Mouse (Mus musculus): ENCODE results near the gene Rhd.

Rhd gene

GRCm38 (mm10) chr4:134863937-134864729, at the start of gene Rhd:
Gene Rhd (plus strand): TSS chr4:134864536.
- ChIA-PET CTCF (interaction anchor here (0.6 to 1.4 kb wide), 13 partner anchors 10 to 601 kb away, joined by 3 to 7 read pairs (median 3); partner anchors contain the start of gene Aunip (in 1 of the 4)), POLR2A (interaction anchor here in 3 of 4 experiments (0.6 to 1.4 kb wide), 10 partner anchors 8 to 896 kb away, joined by 3 to 8 read pairs (median 3); partner anchors contain the start of gene Rsrp1 (in 2 of the 3))

- POLR2A ChIA-PET, result interaction anchor here in 2 of 4 experiments (1.0 to 1.9 kb wide), 6 partner anchors 14 to 77 kb away, joined by 3 to 6 read pairs (median 4); no protein-coding TSS in a partner anchor
- CTCF ChIA-PET, result interaction anchor here in 3 of 4 experiments (0.5 to 1.4 kb wide), 3 partner anchors 18 to 1077 kb away, joined by 3 to 9 read pairs (median 4); no protein-coding TSS in a partner anchor
Observed at GRCm38 (mm10) chr4:134817706-134818105, 46.6 kb upstream of the Rhd start.

DNA sequence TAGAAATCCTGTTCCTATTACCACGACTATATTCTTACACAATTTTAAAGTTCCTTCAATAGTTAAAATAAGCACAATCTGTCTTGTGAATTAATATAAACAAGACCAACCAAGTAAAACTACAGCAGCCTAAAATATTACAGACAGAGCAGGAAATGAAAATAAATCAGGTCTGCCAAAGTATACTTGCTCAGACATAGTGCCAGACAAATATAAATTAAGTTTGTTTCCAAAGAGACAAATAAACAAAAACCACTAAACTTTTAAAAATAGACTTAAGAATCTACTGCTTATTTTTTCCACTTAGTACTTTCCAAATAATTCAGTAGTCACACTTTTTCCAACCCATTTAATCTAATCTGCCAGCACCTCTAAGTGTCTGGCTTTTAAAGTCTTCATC, 43.3 kb upstream of the Rhd start:
- POLR2A ChIA-PET, result interaction anchor here in 1 of 4 experiments (1.4 kb wide), 1 partner anchor 102 kb away, joined by 3 read pairs; the partner anchor contains the start of gene Rsrp1

GRCm38 (mm10) chr4:134823560-134823959, 40.8 kb upstream of the Rhd start:
- POLR2A ChIA-PET, result interaction anchor here in 1 of 4 experiments (1.5 kb wide), 1 partner anchor 30 kb away, joined by 4 read pairs; the partner anchor contains the start of gene Maco1

More for the DNA sequence above, 43.3 kb upstream of the Rhd start:
- CTCF ChIA-PET, result no interaction called here

DNA sequence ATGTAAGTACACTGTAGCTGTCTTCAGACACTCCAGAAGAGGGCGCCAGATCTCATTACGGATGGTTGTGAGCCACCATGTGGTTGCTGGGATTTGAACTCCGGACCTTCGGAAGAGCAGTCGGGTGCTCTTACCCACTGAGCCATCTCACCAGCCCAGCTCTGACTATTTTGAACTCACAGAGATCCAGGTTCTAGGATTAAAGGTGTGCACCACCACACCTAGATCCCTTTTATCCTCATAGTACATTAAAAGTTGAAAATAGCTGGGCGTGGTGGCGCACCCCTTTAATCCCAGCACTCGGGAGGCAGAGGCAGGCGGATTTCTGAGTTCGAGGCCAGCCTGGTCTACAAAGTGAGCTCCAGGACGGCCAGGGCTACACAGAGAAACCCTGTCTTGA, 38.5 kb upstream of the Rhd start:
- ChIA-PET CTCF (interaction anchor here in 3 of 4 experiments (0.6 to 2.8 kb wide), 10 partner anchors 12 to 58 kb away, joined by 3 to 10 read pairs (median 4); no protein-coding TSS in a partner anchor), POLR2A (interaction anchor here in 2 of 4 experiments (0.7 to 2.2 kb wide), 3 partner anchors 12 to 154 kb away, joined by 3 to 6 read pairs (median 4); partner anchors contain the start of gene Rsrp1 (in 1 of the 2))

More at GRCm38 (mm10) chr4:134823560-134823959, 40.8 kb upstream of the Rhd start:
- CTCF ChIA-PET, result interaction anchor here in 1 of 4 experiments (0.6 kb wide), 2 partner anchors 127 to 142 kb away, joined by 3 read pairs; no protein-coding TSS in a partner anchor

- POLR2A ChIA-PET, result interaction anchor here in 2 of 4 experiments (1.0 to 2.2 kb wide), 3 partner anchors 12 to 97 kb away, joined by 3 to 6 read pairs (median 4); partner anchors contain the start of gene Rsrp1 (in 1 of the 2)
- CTCF ChIA-PET, result interaction anchor here in 2 of 4 experiments (0.7 to 2.8 kb wide), 8 partner anchors 12 to 57 kb away, joined by 3 to 10 read pairs (median 5); no protein-coding TSS in a partner anchor
Observed at GRCm38 (mm10) chr4:134826348-134826747, 38.0 kb upstream of the Rhd start.

GRCm38 (mm10) chr4:134827806-134828205, 36.5 kb upstream of the Rhd start:
- POLR2A ChIA-PET, result no interaction called here
- CTCF ChIA-PET, result no interaction called here

DNA sequence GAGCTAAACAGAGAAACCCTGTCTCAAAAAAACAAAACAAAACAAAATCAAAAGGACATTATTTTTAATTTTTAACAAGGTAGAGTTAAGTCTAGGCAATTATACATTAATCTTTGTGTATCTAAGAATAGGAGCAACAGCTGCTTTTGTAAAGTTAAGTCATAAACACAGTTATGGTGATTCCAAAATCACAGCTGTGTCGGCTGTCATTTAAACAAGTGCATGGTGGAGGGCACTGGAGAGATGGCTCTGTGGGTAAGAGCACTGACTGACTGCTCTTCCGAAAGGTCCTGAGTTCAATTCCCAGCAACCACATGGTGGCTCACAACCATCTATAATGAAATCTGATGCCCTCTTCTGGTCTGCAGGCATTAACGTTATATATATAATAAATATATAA, 32.4 kb upstream of the Rhd start:
- CTCF ChIA-PET, result interaction anchor here in 2 of 4 experiments (0.8 to 1.3 kb wide), 3 partner anchors 10 to 316 kb away, joined by 3 to 4 read pairs (median 3); no protein-coding TSS in a partner anchor
- POLR2A ChIA-PET, result interaction anchor here in 2 of 4 experiments (1.1 to 1.4 kb wide), 2 partner anchors 14 to 15 kb away, joined by 3 to 4 read pairs; no protein-coding TSS in a partner anchor

GRCm38 (mm10) chr4:134835486-134835885, 28.9 kb upstream of the Rhd start:
- ChIA-PET POLR2A (interaction anchor here in 1 of 4 experiments (0.6 to 1.6 kb wide), 4 partner anchors 18 to 76 kb away, joined by 3 to 4 read pairs (median 4); partner anchors contain the start of gene Maco1), CTCF (no interaction called here)

GRCm38 (mm10) chr4:134838221-134838620, 26.1 kb upstream of the Rhd start:
- ChIA-PET CTCF (interaction anchor here in 3 of 4 experiments (0.5 to 2.8 kb wide), 7 partner anchors 39 to 742 kb away, joined by 3 to 10 read pairs (median 4); no protein-coding TSS in a partner anchor), POLR2A (interaction anchor here in 3 of 4 experiments (0.7 to 4.6 kb wide), 16 partner anchors 12 to 1087 kb away, joined by 3 to 21 read pairs (median 4); partner anchors contain the start of genes Maco1 (in 1 of the 3) and Rsrp1 (in 1 of the 3))

- POLR2A ChIA-PET, result interaction anchor here in 3 of 4 experiments (0.7 to 4.6 kb wide), 15 partner anchors 11 to 1088 kb away, joined by 3 to 21 read pairs (median 4); partner anchors contain the start of genes Maco1 (in 1 of the 3) and Rsrp1 (in 1 of the 3)
Observed at GRCm38 (mm10) chr4:134838706-134839105, 25.6 kb upstream of the Rhd start.

DNA sequence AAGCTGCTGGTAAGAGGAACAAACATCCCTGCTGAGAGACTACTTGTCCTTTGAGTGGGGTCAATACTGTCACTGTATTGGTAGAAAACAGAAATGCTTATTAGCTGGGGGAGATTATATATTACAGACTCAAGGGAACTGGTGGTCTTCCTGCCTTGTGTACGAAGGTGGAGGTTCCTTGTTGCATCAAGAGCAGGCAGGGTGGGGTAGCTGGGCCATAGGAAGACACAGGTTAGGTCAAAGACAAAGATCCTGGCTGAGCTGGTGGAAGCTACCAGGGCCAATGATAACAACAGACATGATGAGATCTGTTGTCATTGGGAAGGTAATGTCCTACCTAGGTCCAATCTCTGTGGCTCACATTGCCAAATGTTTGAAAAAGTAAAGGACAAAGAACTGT, 24.1 kb upstream of the Rhd start:
- ChIA-PET CTCF (interaction anchor here in 3 of 4 experiments (0.6 to 1.8 kb wide), 4 partner anchors 14 to 67 kb away, joined by 3 to 6 read pairs (median 3); no protein-coding TSS in a partner anchor), POLR2A (interaction anchor here in 2 of 4 experiments (0.9 to 4.6 kb wide), 9 partner anchors 10 to 31 kb away, joined by 3 to 21 read pairs (median 3); partner anchors contain the start of gene Maco1 (in 1 of the 2))

More at GRCm38 (mm10) chr4:134838706-134839105, 25.6 kb upstream of the Rhd start:
- CTCF ChIA-PET, result interaction anchor here (0.5 to 2.8 kb wide), 9 partner anchors 13 to 743 kb away, joined by 3 to 10 read pairs (median 6); no protein-coding TSS in a partner anchor

- ChIA-PET CTCF (interaction anchor here in 2 of 4 experiments (0.5 to 0.6 kb wide), 2 partner anchors 52 to 1211 kb away, joined by 3 to 4 read pairs; no protein-coding TSS in a partner anchor), POLR2A (interaction anchor here in 1 of 4 experiments (0.6 to 1.5 kb wide), 2 partner anchors 12 to 73 kb away, joined by 3 read pairs; no protein-coding TSS in a partner anchor)
Observed at GRCm38 (mm10) chr4:134843566-134843965, 20.8 kb upstream of the Rhd start.

DNA sequence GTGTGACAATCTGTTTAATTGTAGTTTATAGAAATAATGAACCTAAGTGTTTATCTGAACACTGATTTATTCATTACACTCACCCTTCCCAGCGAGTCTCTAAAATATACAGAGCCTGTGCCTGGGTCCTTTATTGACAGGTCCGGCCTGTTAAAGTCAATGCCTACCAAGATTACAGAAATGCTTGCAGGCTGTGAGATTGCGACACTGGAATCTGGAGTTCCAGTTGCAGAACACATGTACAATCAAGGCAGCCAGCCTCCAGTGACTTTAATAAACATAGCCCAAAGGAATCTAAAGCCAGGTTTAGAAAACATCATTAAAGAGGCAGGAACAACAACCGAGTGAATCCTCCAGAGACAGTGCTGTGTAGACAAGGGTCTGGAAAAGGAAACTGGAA, 16.7 kb upstream of the Rhd start:
- ChIA-PET CTCF (no interaction called here), POLR2A (interaction anchor here in 1 of 4 experiments (1.0 kb wide), 1 partner anchor 15 kb away, joined by 4 read pairs; no protein-coding TSS in a partner anchor)

DNA sequence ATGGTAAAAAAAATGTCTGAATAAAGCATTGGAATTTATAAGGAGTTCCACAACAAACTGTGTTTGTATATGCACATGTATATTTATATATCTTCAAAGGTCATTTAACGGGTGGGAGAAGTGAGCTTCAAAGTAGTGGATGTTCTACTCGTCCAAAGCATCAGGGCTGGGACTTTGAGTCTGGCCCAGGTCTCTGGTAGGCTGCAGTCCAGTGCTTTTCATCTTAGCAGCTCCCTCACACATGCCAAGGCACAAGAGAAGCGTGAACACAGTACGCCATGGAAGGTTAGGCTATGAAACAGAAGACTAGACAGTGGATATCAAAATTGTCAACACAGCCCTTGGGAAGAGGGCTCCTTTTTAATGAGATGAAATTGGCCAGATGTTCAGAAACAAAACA, 13.8 kb upstream of the Rhd start:
- ChIA-PET CTCF (no interaction called here), POLR2A (interaction anchor here in 3 of 4 experiments (0.6 to 2.3 kb wide), 9 partner anchors 9 to 266 kb away, joined by 3 to 6 read pairs (median 4); no protein-coding TSS in a partner anchor)

GRCm38 (mm10) chr4:134851236-134851635, 13.1 kb upstream of the Rhd start:
- CTCF ChIA-PET, result interaction anchor here (1.1 to 1.5 kb wide), 5 partner anchors 25 to 137 kb away, joined by 3 to 4 read pairs (median 3); no protein-coding TSS in a partner anchor
- POLR2A ChIA-PET, result interaction anchor here in 3 of 4 experiments (0.6 to 2.3 kb wide), 8 partner anchors 9 to 185 kb away, joined by 3 to 21 read pairs (median 4); partner anchors contain the start of gene Rsrp1 (in 1 of the 3)

DNA sequence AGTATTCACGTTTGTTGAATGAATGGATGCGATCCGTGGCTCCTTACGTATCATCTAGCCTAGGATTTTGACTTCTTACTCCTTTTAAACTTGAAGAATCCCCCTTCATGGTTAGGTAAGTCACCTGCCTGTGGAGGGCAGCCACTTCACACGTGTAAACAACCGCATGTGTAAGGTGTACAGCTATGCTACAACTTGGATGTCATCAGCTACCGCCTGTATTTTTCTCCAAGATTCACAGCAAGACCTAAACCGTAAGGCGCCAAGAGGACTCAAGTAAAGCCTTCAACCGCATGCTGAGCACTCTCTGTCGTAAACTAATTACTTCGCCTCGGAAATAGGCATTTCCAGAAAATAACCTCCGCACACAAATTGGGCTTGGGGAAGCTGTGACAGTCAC, 12.5 kb upstream of the Rhd start:
- CTCF ChIA-PET, result interaction anchor here (0.5 to 1.5 kb wide), 6 partner anchors 26 to 138 kb away, joined by 3 to 4 read pairs (median 3); no protein-coding TSS in a partner anchor
- POLR2A ChIA-PET, result interaction anchor here in 2 of 4 experiments (0.8 to 3.1 kb wide), 10 partner anchors 12 to 666 kb away, joined by 3 to 21 read pairs (median 4); partner anchors contain the start of gene Rsrp1 (in 2 of the 2)

All from embryonic stem cell, embryonic (primary cell).